Mouse (Mus musculus): Measurements from ENCODE around the gene Atxn7l1. TPM values are rescaled to one million over a fixed set of nuclear protein-coding genes. Genes with fewer than 3 reads are reported as not detected.

The Atxn7l1 gene
- polyA plus RNA-seq, 1 experiment from 2014 or later, result 11.4 TPM

- no peak for ATAC-seq (ENCODE audit: low read depth)
- Histone ChIP-seq H3K27ac (replicated peaks; ENCODE audit: low read depth, low read length) (no peak overlapping the region), H3K9me3 (ENCODE audit: control insufficient read depth, low read length) (no peaks in the 10 kb centered on the region), H3K4me2 (ENCODE audit: low read depth, low read length) (no peak overlapping the region), H3K9ac (ENCODE audit: low read depth, low read length) (no peak overlapping the region), H3K4me1 (ENCODE audit: control insufficient read depth, insufficient read depth, low read length) (peaks cover 7% of the 10 kb centered on the region; the same call in 1 of the 2 replicates), H3K36me3 (ENCODE audit: control insufficient read depth, insufficient read depth, low read length) (no peaks in the 10 kb centered on the region), H3K27me3 (replicated peaks; ENCODE audit: control insufficient read depth, insufficient read depth, low read length) (no peaks in the 10 kb centered on the region), H3K4me3 (ENCODE audit: low read depth, low read length) (no peak overlapping the region)
- no peak for DNase-seq (ENCODE audit: low spot score)
- 75% methylated on average over 4 of the region's 5 CpGs for WGBS
Observed at GRCm38 (mm10) chr12:33220081-33220480, 72.6 kb downstream of the Atxn7l1 start.

DNA sequence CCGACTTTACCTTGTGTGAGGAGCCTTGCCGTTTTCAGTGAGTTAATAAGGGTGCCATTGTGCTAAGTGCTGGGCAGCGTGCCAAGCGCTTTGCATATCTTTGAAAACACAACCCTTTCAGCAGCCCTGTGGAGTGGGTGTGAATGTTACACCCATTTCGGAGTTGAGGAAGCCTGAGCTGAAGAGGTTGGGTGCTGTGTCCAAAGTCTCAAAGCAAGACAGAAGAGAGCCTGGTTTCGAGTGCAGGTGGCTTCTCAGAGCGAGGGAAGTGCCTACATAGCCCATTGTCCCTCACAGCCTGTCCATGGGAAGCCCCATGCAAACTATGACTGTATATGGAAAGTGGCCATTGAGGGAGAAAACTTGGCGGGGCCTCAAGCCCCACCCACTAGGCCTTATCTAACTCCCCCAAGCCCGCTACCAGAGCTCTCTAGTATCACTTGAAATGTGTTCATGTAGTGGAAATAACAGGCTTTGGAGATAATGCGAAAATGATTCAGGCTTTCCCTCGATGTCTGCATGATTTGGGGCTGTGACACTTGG lies 73.1 kb downstream of the Atxn7l1 start:
- 71% methylated on average over 11 of the region's 11 CpGs for WGBS
- Histone ChIP-seq H3K27me3 (replicated peaks; ENCODE audit: control insufficient read depth, insufficient read depth, low read length) (no peaks in the 10 kb centered on the region), H3K4me3 (ENCODE audit: low read depth, low read length) (no peak overlapping the region), H3K4me2 (ENCODE audit: low read depth, low read length) (no peak overlapping the region), H3K9ac (ENCODE audit: low read depth, low read length) (no peak overlapping the region), H3K36me3 (ENCODE audit: control insufficient read depth, insufficient read depth, low read length) (no peaks in the 10 kb centered on the region), H3K4me1 (ENCODE audit: control insufficient read depth, insufficient read depth, low read length) (peaks cover 7% of the 10 kb centered on the region; the same call in 1 of the 2 replicates), H3K9me3 (ENCODE audit: control insufficient read depth, low read length) (no peaks in the 10 kb centered on the region), H3K27ac (replicated peaks; ENCODE audit: low read depth, low read length) (no peak overlapping the region)
- ATAC-seq (ENCODE audit: low read depth), result peak; percentile 78; the same call in 1 of the 2 replicates
- peak; percentile 84 for DNase-seq (ENCODE audit: low spot score)

- Histone ChIP-seq H3K27ac (replicated peaks; ENCODE audit: low read depth, low read length) (no peak overlapping the region), H3K4me1 (ENCODE audit: control insufficient read depth, insufficient read depth, low read length) (peaks cover 7% of the 10 kb centered on the region; the same call in 1 of the 2 replicates), H3K36me3 (ENCODE audit: control insufficient read depth, insufficient read depth, low read length) (no peaks in the 10 kb centered on the region), H3K4me2 (ENCODE audit: low read depth, low read length) (no peak overlapping the region), H3K9ac (ENCODE audit: low read depth, low read length) (no peak overlapping the region), H3K4me3 (ENCODE audit: low read depth, low read length) (no peak overlapping the region), H3K9me3 (ENCODE audit: control insufficient read depth, low read length) (no peaks in the 10 kb centered on the region), H3K27me3 (replicated peaks; ENCODE audit: control insufficient read depth, insufficient read depth, low read length) (no peaks in the 10 kb centered on the region)
- no peak for DNase-seq (ENCODE audit: low spot score)
- 46% methylated on average over 7 of the region's 7 CpGs for WGBS
- ATAC-seq (ENCODE audit: low read depth), result no peak
Observed at GRCm38 (mm10) chr12:33222187-33222586, 74.7 kb downstream of the Atxn7l1 start.

DNA sequence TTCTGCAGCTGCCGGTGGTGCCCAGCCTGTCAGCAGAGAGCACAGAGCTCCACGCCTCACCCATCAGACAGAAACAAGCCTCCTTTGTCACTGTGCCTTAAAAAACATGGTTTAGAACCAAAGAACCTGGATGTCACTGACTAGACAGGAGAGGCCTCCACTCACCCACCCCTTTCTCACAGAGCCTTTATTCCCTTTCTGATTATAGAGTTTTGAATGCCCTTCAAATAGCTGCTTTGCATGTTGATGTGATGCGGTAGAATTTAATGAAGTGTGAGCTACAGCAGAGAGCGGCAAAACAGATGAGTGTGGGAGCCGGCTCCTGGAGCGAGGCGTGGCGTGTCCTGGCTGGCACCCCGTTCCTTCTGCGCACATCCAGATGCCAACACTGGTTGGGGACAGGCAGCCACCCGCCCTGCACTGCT lies 77.6 kb downstream of the Atxn7l1 start:
- Histone ChIP-seq H3K9ac (ENCODE audit: low read depth, low read length) (no peak overlapping the region), H3K27me3 (replicated peaks; ENCODE audit: control insufficient read depth, insufficient read depth, low read length) (no peaks in the 10 kb centered on the region), H3K4me3 (ENCODE audit: low read depth, low read length) (no peak overlapping the region), H3K36me3 (ENCODE audit: control insufficient read depth, insufficient read depth, low read length) (no peaks in the 10 kb centered on the region), H3K9me3 (ENCODE audit: control insufficient read depth, low read length) (no peaks in the 10 kb centered on the region), H3K27ac (replicated peaks; ENCODE audit: low read depth, low read length) (no peak overlapping the region), H3K4me2 (ENCODE audit: low read depth, low read length) (no peak overlapping the region), H3K4me1 (ENCODE audit: control insufficient read depth, insufficient read depth, low read length) (peaks cover 7% of the 10 kb centered on the region; the same call in 1 of the 2 replicates)
- no peak for DNase-seq (ENCODE audit: low spot score)
- 59% methylated on average over 11 of the region's 11 CpGs for WGBS
- no peak for ATAC-seq (ENCODE audit: low read depth)

GRCm38 (mm10) chr12:33225978-33226377 lies 78.5 kb downstream of the Atxn7l1 start:
- Histone ChIP-seq H3K4me3 (ENCODE audit: low read depth, low read length) (no peak overlapping the region), H3K9ac (ENCODE audit: low read depth, low read length) (no peak overlapping the region), H3K27ac (replicated peaks; ENCODE audit: low read depth, low read length) (no peak overlapping the region), H3K36me3 (ENCODE audit: control insufficient read depth, insufficient read depth, low read length) (no peaks in the 10 kb centered on the region), H3K4me1 (ENCODE audit: control insufficient read depth, insufficient read depth, low read length) (no peaks in the 10 kb centered on the region), H3K27me3 (replicated peaks; ENCODE audit: control insufficient read depth, insufficient read depth, low read length) (no peaks in the 10 kb centered on the region), H3K4me2 (ENCODE audit: low read depth, low read length) (no peak overlapping the region), H3K9me3 (ENCODE audit: control insufficient read depth, low read length) (no peaks in the 10 kb centered on the region)
- ATAC-seq (ENCODE audit: low read depth), result no peak
- WGBS, result 71% methylated on average over 1 of the region's 1 CpGs
- DNase-seq (ENCODE audit: low spot score), result no peak

DNA sequence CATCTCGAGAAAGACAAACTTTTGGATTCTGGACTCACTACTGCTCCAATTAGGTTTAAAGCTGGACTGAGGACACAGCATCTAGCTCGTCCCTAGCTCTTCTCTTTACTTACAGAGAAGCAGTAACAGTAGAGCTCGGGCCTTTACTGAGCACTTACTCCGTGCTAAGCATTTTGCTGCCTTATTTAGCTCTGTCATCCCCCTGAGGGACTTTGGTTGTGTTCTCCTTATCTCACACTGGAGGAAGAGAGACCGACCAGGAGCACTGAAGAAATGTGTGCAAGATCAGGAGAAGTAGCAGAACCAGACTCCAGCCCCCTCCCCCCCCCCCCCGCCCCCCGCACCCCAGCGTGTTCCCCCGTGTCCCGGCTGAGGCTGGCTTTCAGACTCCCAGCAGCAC lies 79.1 kb downstream of the Atxn7l1 start:
- DNase-seq (ENCODE audit: low spot score), result no peak
- Histone ChIP-seq H3K9me3 (ENCODE audit: control insufficient read depth, low read length) (no peaks in the 10 kb centered on the region), H3K4me2 (ENCODE audit: low read depth, low read length) (no peak overlapping the region), H3K4me1 (ENCODE audit: control insufficient read depth, insufficient read depth, low read length) (no peaks in the 10 kb centered on the region), H3K4me3 (ENCODE audit: low read depth, low read length) (no peak overlapping the region), H3K27me3 (replicated peaks; ENCODE audit: control insufficient read depth, insufficient read depth, low read length) (no peaks in the 10 kb centered on the region), H3K9ac (ENCODE audit: low read depth, low read length) (no peak overlapping the region), H3K27ac (replicated peaks; ENCODE audit: low read depth, low read length) (no peak overlapping the region), H3K36me3 (ENCODE audit: control insufficient read depth, insufficient read depth, low read length) (no peaks in the 10 kb centered on the region)
- 77% methylated on average over 5 of the region's 10 CpGs for WGBS
- no peak for ATAC-seq (ENCODE audit: low read depth)

DNA sequence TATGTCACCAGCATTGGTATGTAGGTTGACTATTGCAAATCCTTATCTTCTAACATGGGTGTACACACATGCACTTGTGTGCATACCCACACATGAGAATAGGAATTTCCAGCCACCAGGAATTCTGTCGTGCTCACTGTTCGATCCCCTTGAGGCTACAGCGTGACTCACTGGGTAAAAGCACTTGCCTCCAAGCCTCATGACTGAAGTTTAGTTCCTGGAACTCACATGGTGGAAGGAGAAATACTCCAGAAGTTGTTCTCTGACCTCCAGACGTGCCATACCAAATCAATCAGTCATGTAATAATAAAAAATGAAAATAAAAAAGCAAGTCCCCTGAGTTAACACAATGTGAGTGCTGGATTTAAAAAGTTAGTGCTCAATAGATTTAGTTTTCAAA lies 87.8 kb downstream of the Atxn7l1 start:
- H3K9ac ChIP-seq (ENCODE audit: low read depth, low read length), result no peak overlapping the region
- H3K27me3 ChIP-seq (replicated peaks; ENCODE audit: control insufficient read depth, insufficient read depth, low read length), result no peaks in the 10 kb centered on the region
- H3K9me3 ChIP-seq (ENCODE audit: control insufficient read depth, low read length), result peaks cover 7% of the 10 kb centered on the region; the same call in 1 of the 2 replicates
- no peak overlapping the region for H3K4me3 ChIP-seq (ENCODE audit: low read depth, low read length)
- H3K36me3 ChIP-seq (ENCODE audit: control insufficient read depth, insufficient read depth, low read length), result no peaks in the 10 kb centered on the region
- DNase-seq (ENCODE audit: low spot score), result no peak
- ATAC-seq (ENCODE audit: low read depth), result no peak
- 54% methylated on average over 4 of the region's 4 CpGs for WGBS
- peaks cover 7% of the 10 kb centered on the region for H3K4me1 ChIP-seq (ENCODE audit: control insufficient read depth, insufficient read depth, low read length)
- H3K4me2 ChIP-seq (ENCODE audit: low read depth, low read length), result no peak overlapping the region
- no peak overlapping the region for H3K27ac ChIP-seq (replicated peaks; ENCODE audit: low read depth, low read length)

GRCm38 (mm10) chr12:33235771-33236323 lies 88.4 kb downstream of the Atxn7l1 start:
- Histone ChIP-seq H3K4me1 (ENCODE audit: control insufficient read depth, insufficient read depth, low read length) (peaks cover 7% of the 10 kb centered on the region), H3K27me3 (replicated peaks; ENCODE audit: control insufficient read depth, insufficient read depth, low read length) (no peaks in the 10 kb centered on the region), H3K36me3 (ENCODE audit: control insufficient read depth, insufficient read depth, low read length) (no peaks in the 10 kb centered on the region), H3K9ac (ENCODE audit: low read depth, low read length) (no peak overlapping the region), H3K9me3 (ENCODE audit: control insufficient read depth, low read length) (peaks cover 9% of the 10 kb centered on the region; the same call in 1 of the 2 replicates), H3K4me2 (ENCODE audit: low read depth, low read length) (no peak overlapping the region), H3K4me3 (ENCODE audit: low read depth, low read length) (no peak overlapping the region), H3K27ac (replicated peaks; ENCODE audit: low read depth, low read length) (no peak overlapping the region)
- 51% methylated on average over 13 of the region's 13 CpGs for WGBS
- ATAC-seq (ENCODE audit: low read depth) (peak; percentile 76), DNase-seq (ENCODE audit: low spot score) (peak; percentile 60)
